Mouse (Mus musculus): ENCODE results near the gene Rnf157. TPM values are rescaled to one million over a fixed set of nuclear protein-coding genes. Genes with fewer than 3 reads are reported as not detected.
A peak's percentile ranks its signal among the peaks of the same experiment; 100 is the strongest.
"Not testable (repeated sequence)": the region's sequence is repeated elsewhere in the genome, so short reads cannot be mapped to it uniquely, and the experiment has no call there.

Gene Rnf157
- polyA plus RNA-seq, 1 experiment: 3.6 TPM

GRCm38 (mm10) chr11:116388841-116389480 lies 23.9 kb downstream of the Rnf157 start:
- TF ChIP-seq CTCF (IDR thresholded peaks at IDR 0.05; ENCODE audit: insufficient read depth, low read length): no peak
- 0 out of 2 replicates have a peak, but pooled peaks have one; percentile 8 for TF ChIP-seq POLR2A (IDR thresholded peaks at IDR 0.05; ENCODE audit: borderline replicate concordance, extremely low read depth, low read depth, low read length)
- Histone ChIP-seq H3K4me3 (replicated peaks; ENCODE audit: extremely low read depth, low read depth, low read length) (peak overlapping the region; percentile 24), H3K4me1 (ENCODE audit: control insufficient read depth, insufficient read depth, low read length) (0 out of 2 replicates have a peak, but pooled peaks cover 3% of the 10 kb centered on the region)
- WGBS: 55% methylated on average over 14 of the region's 14 CpGs
- DNase-seq: peak; percentile 25

GRCm38 (mm10) chr11:116387086-116388071 lies 25.5 kb downstream of the Rnf157 start:
- Histone ChIP-seq H3K4me1 (ENCODE audit: control insufficient read depth, insufficient read depth, low read length) (0 out of 2 replicates have a peak, but pooled peaks cover 3% of the 10 kb centered on the region), H3K4me3 (replicated peaks; ENCODE audit: extremely low read depth, low read depth, low read length) (no peak overlapping the region)
- no peak for DNase-seq
- WGBS: 24% methylated on average over 16 of the region's 16 CpGs
- TF ChIP-seq CTCF (IDR thresholded peaks at IDR 0.05; ENCODE audit: insufficient read depth, low read length) (no peak), POLR2A (IDR thresholded peaks at IDR 0.05; ENCODE audit: borderline replicate concordance, extremely low read depth, low read depth, low read length) (no peak)

GRCm38 (mm10) chr11:116385999-116386398 lies 26.8 kb downstream of the Rnf157 start:
- 63% methylated on average over 5 of the region's 5 CpGs for WGBS
- Histone ChIP-seq H3K4me1 (ENCODE audit: control insufficient read depth, insufficient read depth, low read length) (0 out of 2 replicates have a peak, but pooled peaks cover 3% of the 10 kb centered on the region), H3K4me3 (replicated peaks; ENCODE audit: extremely low read depth, low read depth, low read length) (no peak overlapping the region)
- TF ChIP-seq CTCF (IDR thresholded peaks at IDR 0.05; ENCODE audit: insufficient read depth, low read length): no peak
- no peak for TF ChIP-seq POLR2A (IDR thresholded peaks at IDR 0.05; ENCODE audit: borderline replicate concordance, extremely low read depth, low read depth, low read length)
- no peak for DNase-seq

GRCm38 (mm10) chr11:116384171-116384570 lies 28.7 kb downstream of the Rnf157 start:
- WGBS: 88% methylated on average over 11 of the region's 11 CpGs
- Histone ChIP-seq H3K4me3 (replicated peaks; ENCODE audit: extremely low read depth, low read depth, low read length) (no peak overlapping the region), H3K4me1 (ENCODE audit: control insufficient read depth, insufficient read depth, low read length) (0 out of 2 replicates have a peak, but pooled peaks cover 3% of the 10 kb centered on the region)
- TF ChIP-seq CTCF (IDR thresholded peaks at IDR 0.05; ENCODE audit: insufficient read depth, low read length) (no peak), POLR2A (IDR thresholded peaks at IDR 0.05; ENCODE audit: borderline replicate concordance, extremely low read depth, low read depth, low read length) (no peak)
- DNase-seq: no peak

- H3K4me1 ChIP-seq (ENCODE audit: control insufficient read depth, insufficient read depth, low read length); DNase-seq; H3K4me3 ChIP-seq (replicated peaks; ENCODE audit: extremely low read depth, low read depth, low read length): not testable (repeated sequence)
- 85% methylated on average over 5 of the region's 5 CpGs for WGBS
These were observed 29.8 kb downstream of the Rnf157 start for GRCm38 (mm10) chr11:116383070-116383469.

GRCm38 (mm10) chr11:116380767-116381166 lies 32.1 kb downstream of the Rnf157 start:
- no peak for TF ChIP-seq CTCF (IDR thresholded peaks at IDR 0.05; ENCODE audit: insufficient read depth, low read length)
- TF ChIP-seq POLR2A (IDR thresholded peaks at IDR 0.05; ENCODE audit: borderline replicate concordance, extremely low read depth, low read depth, low read length): no peak
- no peak overlapping the region for H3K4me3 ChIP-seq (replicated peaks; ENCODE audit: extremely low read depth, low read depth, low read length)
- H3K4me1 ChIP-seq (ENCODE audit: control insufficient read depth, insufficient read depth, low read length): no peaks in the 10 kb centered on the region
- DNase-seq: no peak
- WGBS: 78% methylated on average over 7 of the region's 7 CpGs

DNA sequence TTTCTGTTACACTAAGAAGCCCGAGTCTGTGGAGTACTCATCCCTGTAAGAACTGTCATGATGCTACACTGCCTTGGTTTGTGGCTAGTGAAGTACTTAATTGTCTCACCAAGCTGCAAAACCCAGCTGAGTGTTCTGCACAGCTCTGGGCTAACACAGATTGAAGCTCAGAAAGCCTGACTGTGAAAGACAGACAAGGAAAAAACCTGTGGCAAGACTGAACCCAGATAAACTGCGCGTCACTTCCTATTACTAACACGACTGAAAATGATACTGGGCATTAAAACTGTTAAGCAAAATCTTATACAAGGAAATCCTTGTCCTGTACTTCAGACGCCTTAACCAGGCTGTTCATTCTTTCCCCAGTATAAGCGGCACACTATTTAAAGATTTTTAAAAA lies 33.3 kb downstream of the Rnf157 start:
- Histone ChIP-seq H3K4me3 (replicated peaks; ENCODE audit: extremely low read depth, low read depth, low read length) (no peak overlapping the region), H3K4me1 (ENCODE audit: control insufficient read depth, insufficient read depth, low read length) (no peaks in the 10 kb centered on the region)
- TF ChIP-seq POLR2A (IDR thresholded peaks at IDR 0.05; ENCODE audit: borderline replicate concordance, extremely low read depth, low read depth, low read length) (no peak), CTCF (IDR thresholded peaks at IDR 0.05; ENCODE audit: insufficient read depth, low read length) (no peak)
- WGBS: 70% methylated on average over 6 of the region's 6 CpGs
- DNase-seq: no peak

DNA sequence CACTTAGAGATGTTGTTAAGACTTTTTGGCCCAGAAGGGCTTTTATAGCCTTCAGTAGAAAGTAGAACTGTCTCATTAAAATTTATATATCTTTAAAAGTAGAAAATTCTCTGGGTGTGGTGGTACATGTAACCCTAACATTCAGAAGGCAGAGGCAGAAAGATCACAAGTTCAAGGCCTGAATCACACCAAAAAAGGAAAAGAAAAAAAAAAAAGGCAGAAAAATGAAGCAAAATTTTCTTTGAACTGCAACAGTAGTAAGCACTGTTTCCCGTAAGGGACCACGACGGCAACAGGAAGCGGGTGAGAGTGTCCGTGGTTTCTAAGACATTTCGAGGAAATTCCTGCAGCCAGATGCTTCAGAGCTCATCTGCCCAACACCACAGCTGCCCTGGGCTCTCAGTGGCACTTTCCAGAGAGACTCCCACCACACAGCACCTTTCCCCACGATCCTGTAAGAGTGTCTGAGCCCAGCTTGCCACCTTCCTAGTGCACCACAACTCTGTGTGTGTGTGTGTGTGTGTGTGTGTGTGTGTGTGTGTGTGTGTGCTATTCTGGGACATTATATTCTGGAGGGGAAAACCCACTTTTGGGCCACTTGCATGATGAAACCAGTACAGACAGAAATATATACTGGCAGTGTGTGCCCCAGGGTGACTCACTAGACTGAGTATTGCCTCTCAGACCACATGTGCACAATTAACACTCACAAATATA lies 35.7 kb downstream of the Rnf157 start:
- no peak for DNase-seq
- H3K4me1 ChIP-seq (ENCODE audit: control insufficient read depth, insufficient read depth, low read length): no peaks in the 10 kb centered on the region
- TF ChIP-seq CTCF (IDR thresholded peaks at IDR 0.05; ENCODE audit: insufficient read depth, low read length) (no peak), POLR2A (IDR thresholded peaks at IDR 0.05; ENCODE audit: borderline replicate concordance, extremely low read depth, low read depth, low read length) (no peak)
- no peak overlapping the region for H3K4me3 ChIP-seq (replicated peaks; ENCODE audit: extremely low read depth, low read depth, low read length)
- 38% methylated on average over 7 of the region's 7 CpGs for WGBS

- H3K4me1 ChIP-seq (ENCODE audit: control insufficient read depth, insufficient read depth, low read length): peaks cover 2% of the 10 kb centered on the region; the same call in 1 of the 2 replicates
- no peak for DNase-seq
- H3K4me3 ChIP-seq (replicated peaks; ENCODE audit: extremely low read depth, low read depth, low read length): no peak overlapping the region
- no peak for TF ChIP-seq POLR2A (IDR thresholded peaks at IDR 0.05; ENCODE audit: borderline replicate concordance, extremely low read depth, low read depth, low read length)
- no peak for TF ChIP-seq CTCF (IDR thresholded peaks at IDR 0.05; ENCODE audit: insufficient read depth, low read length)
- WGBS: 81% methylated on average over 4 of the region's 4 CpGs
These were observed 40.9 kb downstream of the Rnf157 start for GRCm38 (mm10) chr11:116371894-116372450.

Measured in lung, adult 2 months (tissue).